Mouse (Mus musculus): ENCODE data around the gene Cep57l1.
A peak's percentile ranks its signal among the peaks of the same experiment; 100 is the strongest.
"Not testable (repeated sequence)": the region's sequence is repeated elsewhere in the genome, so short reads cannot be mapped to it uniquely, and the experiment has no call there.

Gene Cep57l1

DNA sequence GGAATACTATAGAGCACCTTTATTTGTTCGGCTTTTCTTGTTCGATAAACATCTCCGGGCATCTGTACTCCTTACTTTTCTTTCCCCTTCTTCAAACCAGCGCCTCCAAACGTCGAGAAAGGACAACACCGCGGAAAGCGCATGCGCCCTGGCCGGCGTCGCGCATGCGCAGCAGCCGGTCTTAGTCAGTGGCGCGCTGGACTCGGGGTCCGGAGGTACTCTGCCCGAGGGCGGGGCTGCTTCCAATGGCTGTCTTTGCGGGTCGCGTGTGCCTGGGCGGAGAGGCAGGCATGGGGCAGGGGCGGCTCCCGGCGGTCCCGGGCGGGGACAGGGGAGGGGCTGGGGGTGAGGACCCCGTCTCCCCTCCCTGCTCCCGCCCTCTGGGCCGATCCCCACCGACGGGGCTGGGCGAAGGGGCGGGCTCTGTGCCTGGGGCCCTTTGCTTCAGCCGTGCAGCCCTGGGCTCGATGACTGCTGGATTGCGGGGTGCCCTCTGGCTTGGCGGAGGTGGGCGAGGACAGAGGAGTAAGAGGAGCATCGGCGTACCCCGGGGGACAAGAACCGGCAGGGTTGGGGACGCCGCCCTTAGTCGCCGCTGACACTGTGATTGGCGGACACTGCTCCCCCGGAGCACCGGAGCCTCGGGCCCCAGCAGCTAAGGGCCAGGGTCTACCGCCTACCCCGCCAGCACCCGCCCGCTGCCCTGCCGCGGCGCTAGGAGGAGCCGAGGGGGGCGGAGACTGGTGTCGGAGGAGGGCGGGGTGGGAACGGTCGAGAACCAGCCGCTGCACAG is at the start of gene Cep57l1, which contains the start of gene Sesn1:
Cep57l1 (minus strand) TSS at position 101 of the 793 bp plus-strand sequence.
Sesn1 (plus strand) TSS at position 165 of the 793 bp plus-strand sequence.
- peak; percentile 94 for DNase-seq (ENCODE audit: extremely low spot score, low spot score)

- DNase-seq (ENCODE audit: extremely low spot score, low spot score) = no peak
These were observed 39.0 kb upstream of the Cep57l1 start for GRCm38 (mm10) chr10:41848721-41849120.

DNA sequence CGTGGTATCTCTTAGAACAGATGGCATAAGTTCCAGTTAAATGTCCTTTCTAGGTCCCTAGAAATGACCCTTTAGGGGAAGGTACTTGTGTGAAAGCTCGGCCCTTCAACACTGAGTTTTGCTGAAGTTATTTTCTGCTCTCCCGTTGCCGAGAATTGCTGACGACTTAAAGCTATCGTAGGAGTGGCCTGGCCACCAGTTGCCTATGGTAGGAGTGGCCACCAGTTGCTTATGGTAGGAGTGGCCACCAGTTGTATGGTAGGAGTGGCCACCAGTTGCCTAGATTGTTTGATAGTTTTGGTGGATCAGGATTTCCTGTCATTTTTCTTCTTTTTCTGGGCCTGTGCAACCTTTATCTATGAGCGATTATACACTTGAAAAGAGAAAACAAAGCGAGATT is 38.1 kb upstream of the Cep57l1 start:
- no peak for DNase-seq (ENCODE audit: extremely low spot score, low spot score)

DNA sequence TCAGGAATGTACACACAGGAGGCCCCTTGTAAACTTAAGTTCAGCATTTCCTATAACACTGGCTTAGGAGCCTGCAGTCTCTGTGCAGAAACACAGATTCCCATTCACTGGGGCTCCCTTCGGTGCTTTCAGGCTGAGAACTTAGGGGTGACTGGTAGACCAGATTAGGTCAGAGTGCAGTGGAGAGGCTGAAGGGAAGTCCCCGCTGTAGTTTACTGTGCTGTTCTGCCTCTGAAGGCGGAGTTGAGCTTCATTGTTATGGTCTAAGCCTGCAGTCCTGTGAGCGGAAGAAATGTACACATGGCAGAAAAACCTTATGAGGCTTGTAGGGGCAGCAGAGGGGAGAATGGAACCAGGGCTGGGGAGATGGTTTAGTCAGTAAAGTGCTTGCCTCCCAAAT is 29.2 kb upstream of the Cep57l1 start:
- no peak for DNase-seq (ENCODE audit: extremely low spot score, low spot score)

DNA sequence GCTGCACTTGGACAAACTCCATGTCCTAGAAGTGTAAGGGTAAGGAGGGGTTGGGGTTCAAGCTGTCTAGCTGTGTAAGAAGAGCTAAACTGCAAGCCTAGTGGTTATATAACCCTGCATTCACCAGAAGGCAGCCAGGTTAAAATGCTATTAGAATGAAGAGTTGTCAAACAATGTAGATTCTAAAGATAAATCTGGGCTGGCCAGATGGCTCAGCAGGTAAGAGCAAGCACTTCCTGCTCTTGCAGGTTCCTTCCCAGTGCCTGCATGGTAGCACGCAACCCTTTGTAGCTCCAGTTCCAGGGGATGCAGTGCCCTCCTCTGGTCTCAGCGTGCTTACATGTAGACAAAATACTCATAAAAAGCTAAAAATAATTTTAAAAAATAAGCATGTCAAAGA is 24.5 kb upstream of the Cep57l1 start:
- DNase-seq (ENCODE audit: extremely low spot score, low spot score) = no peak

GRCm38 (mm10) chr10:41832191-41832590 is 22.5 kb upstream of the Cep57l1 start:
- DNase-seq (ENCODE audit: extremely low spot score, low spot score) = no peak

DNA sequence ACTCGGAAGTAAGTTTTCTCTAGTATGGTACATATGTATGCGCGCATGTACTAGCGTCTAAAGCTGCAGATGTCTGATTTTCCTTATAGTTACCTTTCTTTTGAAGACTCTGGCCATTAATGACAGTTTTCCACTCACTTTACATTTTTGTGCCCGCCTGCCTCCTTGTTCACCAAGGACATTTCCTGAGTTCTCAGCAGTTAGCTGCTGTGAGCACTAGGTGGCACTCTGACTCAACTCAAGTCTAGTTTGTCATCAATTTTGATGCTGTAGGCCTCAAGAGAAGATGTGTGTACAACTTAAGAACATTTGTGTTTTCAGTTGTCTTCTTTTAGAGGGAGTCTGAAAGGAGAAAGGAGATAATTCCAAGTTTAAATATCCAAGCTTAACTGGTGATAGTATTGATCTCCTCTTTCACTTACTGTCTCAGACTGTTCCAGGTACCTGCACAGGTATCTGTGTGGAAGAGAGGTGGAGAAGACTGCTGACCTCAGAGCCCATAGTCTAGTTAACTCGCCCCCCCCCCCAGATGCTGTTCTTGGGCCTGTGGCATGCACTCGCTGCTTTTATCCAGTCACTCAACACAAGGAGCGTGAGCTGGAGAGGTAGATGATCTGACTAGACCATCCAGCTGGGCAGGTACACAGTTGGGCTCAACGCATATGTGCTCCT is 21.3 kb upstream of the Cep57l1 start:
- peak; percentile 26 for DNase-seq (ENCODE audit: extremely low spot score, low spot score)

- no peak for DNase-seq (ENCODE audit: extremely low spot score, low spot score)
These were observed 20.8 kb upstream of the Cep57l1 start for GRCm38 (mm10) chr10:41830445-41830844.

DNA sequence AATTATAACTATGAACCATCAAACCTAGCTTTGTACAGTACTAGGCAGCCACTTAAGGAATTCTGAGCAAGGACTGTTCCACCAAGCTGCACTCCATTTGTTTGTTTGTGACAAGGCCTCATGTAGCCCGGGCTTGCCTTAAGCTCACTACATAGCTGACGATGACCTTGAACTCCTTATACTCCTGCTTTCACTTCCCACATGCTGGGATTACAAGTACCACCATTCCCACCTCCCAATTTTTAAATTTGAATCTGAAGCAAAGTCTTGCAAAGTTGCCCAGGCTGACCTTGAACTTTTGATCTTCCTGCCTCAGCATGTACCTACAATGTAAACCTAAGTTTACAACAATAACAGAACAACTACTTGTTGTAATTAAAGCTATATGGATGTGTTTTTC is 20.3 kb upstream of the Cep57l1 start:
- no peak for DNase-seq (ENCODE audit: extremely low spot score, low spot score)

DNA sequence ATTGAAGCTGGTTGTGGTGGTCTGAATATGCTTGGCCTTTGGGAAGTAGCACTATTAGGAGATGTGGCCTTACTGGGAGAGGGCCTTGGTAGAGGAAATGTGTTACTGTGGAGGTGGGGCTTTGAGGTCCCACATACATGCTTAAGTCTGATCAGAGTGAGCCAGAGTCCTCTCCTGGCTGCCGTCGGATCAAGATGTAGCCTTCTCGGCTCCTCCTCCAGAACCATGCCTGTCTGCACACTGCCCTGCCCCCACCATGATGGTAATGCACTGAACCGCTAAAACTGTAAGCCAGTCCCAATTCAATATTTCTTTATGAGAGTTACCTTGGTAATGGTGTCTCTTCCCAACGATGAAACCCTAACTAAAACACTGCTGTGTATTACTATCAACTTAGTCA is 19.5 kb upstream of the Cep57l1 start:
- DNase-seq (ENCODE audit: extremely low spot score, low spot score) = no peak

DNA sequence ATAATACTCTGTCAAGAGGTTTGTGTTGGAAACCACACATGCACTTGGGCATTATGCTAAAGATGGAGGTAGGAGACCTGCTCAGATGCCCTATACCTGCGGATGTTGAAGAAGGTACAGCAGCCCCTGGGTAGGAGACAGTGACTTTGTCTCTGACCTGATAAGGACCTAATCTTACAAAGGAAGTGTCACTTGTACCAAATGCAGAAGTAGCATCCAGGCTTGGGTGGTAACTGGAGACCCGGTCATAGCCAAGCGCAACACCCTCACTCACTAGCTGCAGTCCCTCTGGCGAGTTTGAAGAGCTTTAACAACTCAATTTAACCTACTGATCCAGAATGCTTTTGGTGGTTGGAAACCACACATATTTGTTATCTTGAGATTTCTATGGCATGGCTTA is 18.1 kb upstream of the Cep57l1 start:
- DNase-seq (ENCODE audit: extremely low spot score, low spot score) = no peak

GRCm38 (mm10) chr10:41826526-41827116 is 16.9 kb upstream of the Cep57l1 start:
- DNase-seq (ENCODE audit: extremely low spot score, low spot score) = no peak

DNA sequence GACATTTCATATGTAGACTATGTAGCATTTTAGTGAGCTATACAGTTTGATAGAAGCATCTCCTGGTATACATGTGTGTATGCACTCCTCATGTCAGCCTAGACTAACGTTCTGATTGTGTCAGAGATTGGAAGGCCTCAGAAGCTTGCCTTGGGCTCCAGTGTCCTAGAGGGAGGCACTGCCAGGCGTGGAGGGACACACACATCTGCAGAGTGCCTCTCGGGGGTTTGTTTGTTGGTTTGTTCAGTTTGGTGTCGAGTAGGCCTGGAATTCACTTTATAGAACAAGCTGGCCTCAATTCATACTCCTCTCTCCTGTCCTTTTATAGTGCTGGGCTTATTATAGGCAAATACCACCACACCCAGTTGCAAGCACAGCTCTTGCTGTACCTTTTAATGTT is 16.3 kb upstream of the Cep57l1 start:
- DNase-seq (ENCODE audit: extremely low spot score, low spot score) = no peak

GRCm38 (mm10) chr10:41825041-41825440 is 15.4 kb upstream of the Cep57l1 start:
- no peak for DNase-seq (ENCODE audit: extremely low spot score, low spot score)

- DNase-seq (ENCODE audit: extremely low spot score, low spot score) = no peak
These were observed 14.2 kb upstream of the Cep57l1 start for GRCm38 (mm10) chr10:41823916-41824315.

GRCm38 (mm10) chr10:41823282-41823675 is 13.6 kb upstream of the Cep57l1 start:
- not testable (repeated sequence) for DNase-seq (ENCODE audit: extremely low spot score, low spot score)

DNA sequence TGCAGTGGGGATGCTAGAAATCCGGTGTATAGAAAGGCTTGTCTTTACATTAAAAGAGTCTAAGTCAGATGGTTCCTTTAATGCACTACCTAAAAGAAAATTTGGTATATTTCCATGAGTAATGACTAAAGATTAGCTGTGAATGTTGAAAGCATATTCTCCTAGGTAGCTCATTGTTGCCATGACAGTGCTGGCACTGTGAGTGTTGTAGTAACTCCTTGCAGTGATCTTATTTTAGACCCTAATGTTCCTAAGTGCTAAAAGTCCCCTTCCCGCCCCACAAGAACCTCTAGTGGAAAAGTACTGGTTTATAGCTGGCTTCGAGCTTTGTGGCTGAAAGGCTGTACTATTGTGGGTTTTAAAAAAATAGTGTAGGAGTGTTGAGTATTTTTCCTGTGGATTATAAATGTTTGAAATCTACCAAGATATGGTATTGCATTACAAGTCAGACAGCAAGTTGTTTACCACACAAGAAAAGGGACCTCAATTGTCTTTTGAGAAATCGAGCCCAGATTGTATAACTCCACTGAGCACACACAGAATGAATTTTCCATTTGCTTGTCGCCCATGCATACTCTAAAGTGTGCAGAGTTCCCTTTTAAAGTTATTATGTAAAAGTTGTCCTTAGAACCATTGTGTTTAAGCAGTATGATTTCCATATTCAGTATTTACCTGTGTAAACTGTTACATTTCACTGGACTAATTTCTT is 13.1 kb upstream of the Cep57l1 start:
- DNase-seq (ENCODE audit: extremely low spot score, low spot score) = no peak

DNA sequence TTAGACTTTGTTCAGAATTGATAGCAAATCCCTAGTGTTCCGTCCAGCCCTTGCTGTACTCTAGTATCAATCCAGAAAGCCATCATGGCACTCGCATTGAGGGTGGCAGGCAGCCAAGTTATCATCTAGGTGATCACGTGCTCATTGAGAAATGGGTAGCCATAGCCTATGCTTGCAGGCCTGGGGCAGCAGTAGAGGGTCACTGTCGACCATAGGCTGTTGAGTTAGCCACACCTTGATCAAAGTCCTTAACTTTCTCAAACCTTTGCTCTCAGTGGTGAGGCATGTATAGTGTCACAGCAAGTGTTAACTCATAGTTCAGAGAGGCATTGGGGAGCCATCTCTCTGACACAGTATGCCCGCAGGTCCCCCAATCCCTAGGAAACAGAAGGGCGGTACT is 11.5 kb upstream of the Cep57l1 start:
- no peak for DNase-seq (ENCODE audit: extremely low spot score, low spot score)

DNA sequence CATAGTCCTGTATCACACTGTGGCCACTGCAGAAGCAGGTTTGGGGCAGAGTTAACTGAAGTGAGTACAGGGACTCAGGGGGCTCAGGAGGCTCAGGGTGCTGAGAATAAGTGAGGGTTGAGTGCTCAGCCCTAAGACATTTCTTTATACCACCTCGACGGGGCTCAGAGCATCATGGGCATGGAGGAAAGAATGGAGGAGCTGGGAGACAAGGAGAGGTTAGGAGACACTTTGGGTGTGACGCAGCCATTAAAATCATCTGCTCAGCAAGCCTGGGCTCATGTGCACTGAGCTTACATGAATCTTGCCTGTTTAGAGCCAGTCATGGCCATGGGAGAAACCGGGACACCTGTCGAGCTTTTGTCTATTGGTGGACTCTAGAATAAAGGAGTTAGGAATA is 10.7 kb upstream of the Cep57l1 start:
- no peak for DNase-seq (ENCODE audit: extremely low spot score, low spot score)

- no peak for DNase-seq (ENCODE audit: extremely low spot score, low spot score)
These were observed 9.6 kb upstream of the Cep57l1 start for GRCm38 (mm10) chr10:41819307-41819706.

DNA sequence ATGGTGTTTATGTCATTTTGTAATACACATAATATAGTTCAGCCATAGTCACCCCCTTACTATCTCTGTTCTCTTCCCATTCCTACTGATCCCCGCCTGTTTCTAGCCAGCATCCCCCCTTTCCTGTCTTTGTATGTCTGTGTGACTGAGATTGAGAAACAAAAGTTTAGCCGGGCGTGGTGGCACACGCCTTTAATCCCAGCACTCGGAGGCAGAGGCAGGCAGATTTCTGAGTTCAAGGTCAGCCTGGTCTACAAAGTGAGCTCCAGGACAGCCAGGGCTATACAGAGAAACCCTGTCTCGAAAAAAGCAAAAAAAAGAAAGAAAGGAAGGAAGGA is 9.0 kb upstream of the Cep57l1 start:
- not testable (repeated sequence) for DNase-seq (ENCODE audit: extremely low spot score, low spot score)

Data from neural tube, embryonic 10.5 days (tissue).